Mouse (Mus musculus) right cerebral cortex, postnatal 36 days (tissue): Measurements from ENCODE around the gene Snrnp70.
A peak's percentile ranks its signal among the peaks of the same experiment; 100 is the strongest.
"Not testable (repeated sequence)": the region's sequence is repeated elsewhere in the genome, so short reads cannot be mapped to it uniquely, and the experiment has no call there.

Source experiments
- DNase-seq, 2 experiments: peaks; one replicate each; pipeline ENCODE4 v3.0.0; 2022; ENCODE audit warnings: low spot score in 2 of 2, mixed read lengths in 1 of 2

The Snrnp70 gene

DNA sequence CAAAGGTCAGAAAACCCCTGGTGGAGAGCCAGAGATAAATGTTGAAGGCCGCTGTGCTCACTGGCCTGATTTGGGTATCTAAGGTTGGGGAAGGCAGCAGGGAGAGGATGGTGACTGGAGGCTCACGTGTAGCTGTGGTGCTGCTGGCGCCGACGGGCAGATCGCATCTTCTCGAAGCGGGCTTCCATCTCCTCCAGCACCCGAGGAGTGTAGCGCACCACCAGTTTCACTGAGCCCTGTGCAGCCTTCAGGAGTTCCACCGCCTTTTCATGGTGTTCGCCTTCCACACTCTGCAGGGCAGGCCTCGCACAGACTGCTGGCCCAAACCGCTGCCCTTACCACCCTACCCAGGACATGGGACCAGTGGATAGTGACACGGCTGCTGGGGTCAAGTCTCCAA, 27.4 kb downstream of the Snrnp70 start:
- peak in 1 of 2 experiments; percentile 32 for DNase-seq

DNA sequence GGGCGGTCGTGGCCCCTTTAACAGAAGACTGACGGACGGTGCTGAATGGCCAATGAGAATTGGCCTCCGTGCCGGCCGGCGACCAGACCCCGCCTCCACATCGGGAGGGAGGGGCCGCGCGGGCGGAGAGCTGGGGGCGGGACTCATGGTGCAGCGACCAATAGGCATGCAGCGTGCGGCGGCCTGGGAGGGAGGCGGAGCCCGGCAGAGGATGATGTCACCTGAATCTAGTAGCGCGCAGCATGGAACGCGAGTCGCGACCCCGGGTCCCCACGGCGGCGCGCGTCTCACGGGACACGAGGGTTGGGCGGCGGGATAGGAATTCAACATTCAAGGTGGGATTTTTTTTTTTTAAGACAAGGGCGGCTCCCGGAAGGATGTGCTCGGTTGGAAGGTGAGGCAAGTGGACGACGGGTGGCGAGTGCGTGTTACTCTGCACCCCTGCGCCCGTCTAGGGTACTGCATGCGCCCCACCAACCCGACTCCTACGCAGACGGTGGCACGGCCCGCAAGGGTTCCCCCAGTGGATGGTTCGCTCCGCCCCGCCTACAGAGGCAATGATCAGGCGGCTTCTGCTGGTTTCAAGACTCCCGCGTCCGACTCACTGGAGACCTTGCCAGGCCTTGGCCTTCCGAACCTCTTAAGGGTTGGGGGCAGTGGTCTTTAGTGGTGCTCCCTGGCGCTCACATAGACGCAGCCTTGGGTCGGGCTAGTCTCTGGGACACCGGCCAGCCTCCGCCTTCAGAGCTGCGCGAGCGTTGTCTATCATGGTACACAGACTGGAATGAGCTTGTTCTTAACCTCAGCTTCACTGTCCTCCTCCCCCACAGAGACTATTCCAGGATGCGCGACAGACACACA, 28.3 kb downstream of the Snrnp70 start:
- peak; percentile 98 for DNase-seq

DNA sequence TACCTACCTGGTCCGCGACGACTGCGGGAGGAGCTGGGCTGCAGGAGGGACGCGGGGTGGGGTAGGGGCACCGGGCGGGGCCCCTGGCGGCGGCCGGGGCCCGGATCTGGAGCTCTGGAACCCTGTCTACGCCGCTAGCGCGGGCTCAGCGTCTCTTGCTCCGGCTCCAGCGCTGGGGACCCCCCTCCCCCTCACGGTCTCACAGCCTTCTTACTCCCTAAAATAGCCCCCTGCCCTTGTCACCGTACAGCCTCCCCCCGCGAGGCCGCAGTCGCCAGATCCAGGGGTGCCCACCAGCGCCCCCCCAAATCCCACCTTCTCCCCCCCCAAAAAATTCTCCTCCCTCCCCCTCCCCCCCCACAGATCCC, 28.9 kb downstream of the Snrnp70 start, which contains the start of gene Ppfia3:
Ppfia3 (minus strand) TSS at position 368 of the 368 bp plus-strand sequence.
- no peak for DNase-seq

DNA sequence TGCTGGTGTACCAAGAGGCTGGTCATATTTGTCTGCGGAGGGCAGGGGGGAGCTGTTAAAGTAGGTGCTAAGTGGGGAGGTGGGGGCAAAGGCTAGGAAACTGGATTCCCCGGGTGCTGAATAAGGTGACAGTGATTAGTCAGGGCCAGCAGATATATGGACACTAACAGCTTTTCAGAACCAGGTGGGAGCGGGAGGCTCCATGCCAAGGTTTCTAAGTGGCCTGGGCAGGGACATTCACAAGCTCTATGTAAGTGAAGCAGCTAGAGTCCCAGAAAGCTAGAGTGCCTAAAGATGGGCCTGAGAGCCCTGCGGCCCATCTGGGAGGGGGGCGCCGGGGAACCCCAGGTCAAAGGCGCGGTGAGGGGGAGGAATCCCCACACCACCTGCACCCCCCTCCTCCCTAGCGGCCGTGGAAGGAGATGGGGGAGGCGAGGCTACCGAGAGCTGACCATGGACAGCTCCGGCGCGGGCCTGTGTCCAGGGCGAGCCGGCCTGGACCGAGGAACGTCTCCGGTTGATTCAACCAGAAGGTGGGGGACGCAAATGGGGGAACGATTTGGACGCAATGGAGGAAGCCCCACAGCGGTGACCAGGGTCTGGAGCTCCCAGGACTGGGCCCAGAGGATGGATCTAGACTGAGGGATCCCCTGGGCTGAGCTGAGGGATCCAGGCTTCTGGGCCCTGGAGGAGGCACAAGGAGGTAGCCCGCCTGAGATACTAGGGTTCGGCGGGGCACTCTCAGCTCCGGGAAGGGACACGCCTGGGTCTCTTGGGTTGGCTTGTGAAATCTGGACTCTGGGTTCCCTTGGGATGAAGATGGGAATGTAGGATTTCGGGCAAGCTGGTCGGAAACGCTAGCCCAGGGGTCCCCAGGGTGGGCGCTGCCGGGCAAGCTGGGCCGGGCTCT, 29.5 kb downstream of the Snrnp70 start:
- no peak for DNase-seq

DNA sequence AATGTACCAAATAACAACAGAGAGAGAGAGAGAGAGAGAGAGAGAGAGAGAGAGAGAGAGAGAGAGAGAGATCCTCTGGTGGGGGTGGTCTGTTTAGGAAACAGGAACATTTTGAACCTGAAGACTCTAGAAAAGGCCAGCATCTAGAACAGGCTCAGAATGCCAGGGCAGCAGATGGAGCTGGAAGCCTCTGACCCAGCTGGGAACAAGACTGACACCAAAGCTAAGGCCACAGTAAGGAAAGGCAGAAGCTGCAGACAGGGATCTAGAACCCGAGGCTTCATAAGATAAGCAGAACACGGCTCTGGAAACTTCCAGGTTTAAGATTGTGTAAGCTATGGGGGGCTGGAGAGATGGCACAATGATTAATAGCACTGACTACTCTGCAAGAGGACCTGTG, 31.6 kb downstream of the Snrnp70 start:
- no peak for DNase-seq

DNA sequence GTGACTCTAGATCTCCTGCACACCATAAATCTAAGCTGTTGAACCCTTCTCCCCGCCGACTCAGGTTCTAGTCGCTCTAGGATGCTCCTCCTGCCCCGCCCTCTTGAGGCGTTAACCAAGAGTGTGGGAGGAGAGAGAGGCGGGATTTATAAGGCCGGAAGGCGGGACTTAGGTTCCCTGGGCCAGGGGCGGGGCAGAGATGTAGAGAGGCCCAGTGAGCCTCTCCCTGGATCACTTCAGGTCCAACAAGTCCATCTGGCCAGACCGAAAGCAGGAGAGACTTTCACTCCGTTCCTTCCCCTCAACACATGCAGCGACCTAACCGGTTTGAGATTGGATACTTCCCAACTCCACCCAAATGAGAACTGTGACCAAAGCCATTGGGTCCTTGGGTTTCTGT, 32.7 kb downstream of the Snrnp70 start:
- DNase-seq: peak in 1 of 2 experiments; percentile 25

DNA sequence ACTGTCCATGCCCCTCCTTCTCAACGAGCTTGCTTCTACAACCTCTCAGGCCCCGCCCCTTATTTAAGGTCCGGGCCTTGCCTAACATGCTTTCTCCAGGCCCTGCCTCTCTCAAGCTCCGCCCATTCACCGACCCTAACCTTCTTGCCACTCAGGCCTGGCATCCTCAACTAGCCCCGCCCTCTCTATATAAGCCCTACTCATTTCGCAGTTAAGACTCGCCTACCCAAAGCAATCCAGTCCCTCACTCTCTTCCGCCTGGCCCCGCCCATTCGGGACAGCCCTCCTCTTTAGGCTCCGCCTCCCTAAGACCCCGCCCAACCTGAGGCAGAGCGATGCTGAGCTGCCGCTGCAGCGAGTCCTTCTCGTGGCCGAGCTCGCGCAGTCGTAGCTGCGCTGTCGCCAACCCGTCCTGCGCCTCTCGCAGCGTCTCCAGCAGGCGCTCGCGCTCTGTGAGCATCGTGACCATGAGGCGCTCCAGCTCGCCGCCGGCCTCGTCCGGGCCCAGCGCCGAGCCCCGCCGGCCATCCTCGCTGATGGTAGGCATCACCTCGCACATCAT, 34.2 kb downstream of the Snrnp70 start:
- peak; percentile 71 to 75 for DNase-seq

DNA sequence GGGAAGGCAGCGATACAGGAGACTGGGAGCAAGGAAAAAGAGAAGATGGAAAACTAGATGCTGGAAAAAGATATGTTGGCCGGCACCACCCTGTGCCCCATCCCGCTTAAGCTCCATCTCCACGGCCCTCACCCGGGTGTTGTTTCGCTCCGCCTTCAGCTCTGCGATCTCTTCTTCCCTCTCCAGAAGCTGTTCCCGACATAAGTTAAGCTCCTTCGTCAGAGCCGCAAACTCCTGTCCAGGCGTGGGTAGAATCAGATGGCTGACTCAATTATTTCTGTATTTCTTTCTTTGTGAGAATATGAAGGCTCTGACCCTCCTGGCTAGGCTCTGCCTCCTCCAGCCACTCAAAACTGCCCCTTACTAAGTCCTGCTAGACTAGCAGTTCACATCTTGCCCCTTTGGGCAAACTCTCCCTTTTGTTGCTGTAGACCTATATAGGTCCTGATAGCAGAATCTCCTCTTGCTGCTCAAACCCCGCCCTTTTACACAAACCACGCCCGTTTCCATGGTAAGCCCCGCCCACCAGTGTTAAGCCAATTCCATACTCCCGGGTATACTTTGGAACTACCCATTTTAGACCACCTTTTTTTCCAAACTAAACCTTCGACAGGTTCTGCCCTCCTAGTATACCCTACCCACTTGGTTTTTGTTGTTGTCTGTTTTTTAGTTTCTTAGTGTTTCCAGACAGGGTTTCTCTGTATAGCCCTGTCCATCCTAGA, 35.0 kb downstream of the Snrnp70 start:
- peak in 1 of 2 experiments; percentile 20 for DNase-seq

DNA sequence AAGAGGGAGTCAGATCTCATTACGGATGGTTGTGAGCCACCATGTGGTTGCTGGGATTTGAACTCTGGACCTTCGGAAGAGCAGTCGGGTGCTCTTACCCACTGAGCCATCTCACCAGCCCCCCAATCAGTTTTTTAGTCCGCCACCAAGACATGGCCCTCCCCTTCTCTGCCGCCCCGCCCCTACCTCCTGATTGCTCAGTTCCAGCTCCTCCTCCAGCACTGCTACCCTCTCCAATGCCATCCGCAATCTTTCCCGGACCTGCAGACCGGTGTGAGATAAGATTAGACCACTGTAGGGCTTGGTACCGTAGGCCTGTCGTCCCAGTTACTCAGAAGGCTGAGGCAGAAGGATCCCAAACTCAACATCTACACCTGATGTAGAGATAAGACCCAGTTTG, 36.5 kb downstream of the Snrnp70 start:
- not testable (repeated sequence) for DNase-seq

DNA sequence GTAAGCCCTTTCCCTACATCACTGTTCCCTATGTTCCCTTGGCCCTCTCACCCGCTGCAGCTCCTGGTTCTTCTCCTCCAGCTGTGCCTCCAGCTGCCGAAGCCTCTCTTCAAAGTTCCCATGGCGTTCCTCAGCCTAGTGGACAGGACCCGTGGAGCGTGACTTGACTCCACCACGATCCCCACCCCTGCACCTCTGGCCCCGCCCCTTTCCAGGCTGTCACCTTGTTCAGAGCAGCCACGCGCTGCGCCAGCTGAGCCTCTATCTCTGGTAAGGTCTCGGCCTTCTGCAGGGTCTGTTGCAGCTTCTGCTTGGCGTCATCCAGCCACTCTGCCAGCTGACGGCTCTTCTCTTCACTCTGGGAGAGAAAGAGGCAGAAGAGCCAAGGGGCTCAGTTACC, 39.5 kb downstream of the Snrnp70 start:
- no peak for DNase-seq

DNA sequence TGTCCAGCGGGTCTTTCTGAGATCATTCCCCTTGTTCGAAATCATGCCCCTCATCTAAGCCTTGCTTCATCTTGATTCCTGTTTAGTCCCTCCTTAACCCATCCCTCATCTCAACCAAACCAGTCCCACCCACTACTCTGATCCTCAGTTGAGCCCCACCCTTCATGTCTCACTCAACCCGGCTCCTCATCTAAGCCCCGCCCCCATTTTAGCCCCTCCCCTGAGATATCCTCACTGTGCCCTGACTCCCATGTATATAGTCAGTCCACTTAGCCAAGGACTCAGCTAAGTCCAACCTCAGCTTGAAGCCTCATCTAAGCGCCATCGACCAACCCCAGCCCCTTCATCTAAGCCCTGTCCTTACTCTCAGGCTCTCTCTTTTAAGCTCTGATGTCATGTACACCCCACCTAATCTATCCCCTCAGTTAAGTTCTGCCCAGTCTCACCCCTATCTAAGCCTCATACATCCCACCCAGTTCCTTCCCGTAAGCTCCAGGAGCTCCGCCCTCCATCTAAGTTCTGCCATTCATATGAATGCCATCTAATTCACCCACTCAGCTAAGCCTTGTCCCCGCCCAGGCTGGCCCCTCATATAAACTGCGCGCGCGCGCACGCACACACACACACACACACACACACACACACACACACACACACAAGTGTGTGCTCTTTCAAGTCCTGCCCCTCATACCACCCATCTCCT, 40.1 kb downstream of the Snrnp70 start:
- no peak for DNase-seq

DNA sequence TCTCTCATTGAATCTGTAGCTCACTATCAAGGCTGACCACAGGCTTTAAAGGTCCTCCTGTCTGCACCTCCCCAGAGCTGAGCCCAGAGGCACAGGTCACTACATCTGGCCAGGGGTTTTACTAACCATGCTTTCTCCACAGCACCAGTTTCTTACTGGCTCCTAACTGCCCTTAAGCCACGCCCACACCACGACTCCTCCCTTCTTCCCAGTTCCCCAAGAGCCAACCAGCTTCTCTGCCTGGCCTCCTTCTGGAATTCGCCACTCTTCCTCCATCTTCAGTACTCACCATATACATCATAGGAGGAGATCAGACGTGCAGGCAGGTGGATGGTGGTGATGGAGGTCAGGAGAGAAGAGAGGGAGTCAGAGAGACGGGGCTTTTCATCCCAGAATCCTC, 42.5 kb downstream of the Snrnp70 start:
- no peak for DNase-seq

DNA sequence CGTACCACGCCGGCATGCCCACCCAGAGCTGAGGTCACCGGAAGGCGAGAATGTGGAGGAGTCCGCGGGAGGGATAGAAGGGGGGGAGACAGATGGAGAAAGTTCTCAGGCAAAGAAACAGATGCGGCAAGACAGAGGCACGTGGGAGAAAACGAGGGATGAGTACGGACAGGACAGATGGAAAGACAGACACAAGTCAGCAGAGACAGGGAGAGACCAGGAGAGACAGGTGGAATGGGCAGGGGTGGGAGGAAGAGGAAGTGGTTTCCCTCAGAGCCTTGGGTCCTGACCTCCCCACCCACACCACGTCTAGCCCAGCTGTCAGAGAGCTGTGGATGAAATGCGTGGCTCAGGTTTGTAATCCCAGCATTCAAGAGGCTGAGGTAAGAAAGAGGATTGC, 48.6 kb downstream of the Snrnp70 start:
- no peak for DNase-seq

DNA sequence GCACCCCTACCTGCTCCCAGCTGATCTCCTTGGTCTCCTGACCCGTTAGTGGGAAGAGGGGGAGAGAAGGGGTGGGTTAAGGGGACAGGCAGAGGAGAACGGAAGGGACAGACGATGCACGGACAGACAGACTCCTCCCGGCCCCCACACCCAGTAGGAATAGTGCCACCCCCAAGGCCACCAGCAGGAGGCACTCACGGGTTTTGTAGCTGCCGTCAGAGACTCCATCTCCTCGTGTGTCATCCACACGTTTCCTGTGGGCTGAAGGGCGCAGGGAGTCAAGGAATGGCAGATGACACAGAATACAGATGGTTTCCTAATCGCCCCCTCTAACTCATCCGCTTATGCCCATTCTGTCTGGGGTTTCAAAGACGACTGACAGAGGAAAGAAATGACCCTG, 52.0 kb downstream of the Snrnp70 start:
- DNase-seq: no peak

DNA sequence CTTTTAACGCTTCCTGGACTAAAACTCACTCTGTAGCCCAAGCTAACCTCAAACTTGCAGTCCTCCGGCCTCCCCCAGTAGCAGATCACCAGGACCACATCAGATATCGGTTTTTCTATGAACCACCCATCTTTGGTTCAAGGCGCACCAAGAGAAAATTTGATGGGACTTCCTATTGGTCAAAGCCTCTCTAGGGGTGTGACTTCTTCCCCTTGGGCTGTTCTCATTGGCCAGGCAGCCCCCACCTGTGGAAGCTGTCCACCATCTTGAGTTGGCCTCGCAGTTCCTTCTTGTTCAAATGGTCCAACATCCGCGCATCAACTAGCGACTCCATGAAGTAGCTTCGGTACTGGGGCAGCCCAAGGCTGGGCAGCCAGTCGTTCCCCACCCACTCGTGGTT, 53.5 kb downstream of the Snrnp70 start:
- DNase-seq: no peak

DNA sequence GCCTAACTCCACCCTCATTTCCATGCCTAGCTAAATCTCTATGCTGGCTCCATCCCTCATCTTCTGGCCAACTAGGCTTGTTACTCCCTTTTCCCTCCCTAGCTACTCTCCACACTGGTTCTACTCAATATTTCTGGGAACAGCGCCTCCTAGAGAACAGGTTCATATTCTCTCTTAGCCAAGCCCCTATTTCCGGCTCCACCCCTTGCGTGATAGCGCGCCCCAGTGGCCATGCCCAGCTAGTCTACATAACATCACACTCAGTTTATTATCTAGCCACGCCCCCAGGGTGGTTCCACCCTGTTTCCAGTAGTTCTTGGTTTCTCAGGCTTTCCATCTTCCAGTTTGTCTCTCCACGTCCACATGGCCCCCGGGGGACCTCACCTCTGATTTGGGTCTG, 54.2 kb downstream of the Snrnp70 start:
- peak; percentile 65 to 79 for DNase-seq

DNA sequence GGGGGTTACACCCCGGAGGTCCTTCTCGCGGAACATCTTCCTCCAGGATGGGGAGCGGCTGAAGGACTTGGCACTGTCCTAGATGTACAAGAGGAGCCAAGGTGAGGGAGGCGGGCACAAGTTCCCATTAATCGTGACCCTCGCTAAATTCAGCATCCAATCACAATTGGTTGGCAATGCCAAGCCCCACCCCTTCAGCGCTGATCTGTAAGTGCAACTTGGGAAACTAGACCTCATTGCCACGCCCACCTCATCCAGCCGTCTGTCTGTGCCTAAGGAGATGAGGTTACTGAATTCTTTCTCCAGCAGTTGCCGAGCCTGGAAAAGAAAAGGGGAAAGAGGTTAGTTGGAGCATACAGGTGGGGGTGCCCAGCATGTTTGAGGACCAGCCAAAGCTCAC, 54.9 kb downstream of the Snrnp70 start:
- no peak for DNase-seq

DNA sequence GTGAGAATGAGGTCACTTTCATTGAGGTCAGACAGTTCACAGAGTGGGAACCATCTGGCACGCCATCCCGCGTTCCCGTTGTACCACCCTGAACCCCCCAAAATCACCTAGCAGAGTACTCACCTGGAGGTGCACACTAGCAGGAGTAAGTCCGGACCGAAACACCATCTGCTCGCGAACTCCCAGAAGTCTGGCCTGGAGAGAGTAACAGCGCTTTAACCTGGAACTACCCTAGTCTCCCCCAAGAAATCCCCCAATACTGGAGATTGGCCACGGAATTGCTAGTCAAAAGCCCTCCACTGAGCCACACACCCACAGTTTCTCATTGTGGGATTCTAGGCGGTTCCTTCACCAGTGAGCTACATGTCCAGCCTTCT, 55.5 kb downstream of the Snrnp70 start:
- DNase-seq: no peak

DNA sequence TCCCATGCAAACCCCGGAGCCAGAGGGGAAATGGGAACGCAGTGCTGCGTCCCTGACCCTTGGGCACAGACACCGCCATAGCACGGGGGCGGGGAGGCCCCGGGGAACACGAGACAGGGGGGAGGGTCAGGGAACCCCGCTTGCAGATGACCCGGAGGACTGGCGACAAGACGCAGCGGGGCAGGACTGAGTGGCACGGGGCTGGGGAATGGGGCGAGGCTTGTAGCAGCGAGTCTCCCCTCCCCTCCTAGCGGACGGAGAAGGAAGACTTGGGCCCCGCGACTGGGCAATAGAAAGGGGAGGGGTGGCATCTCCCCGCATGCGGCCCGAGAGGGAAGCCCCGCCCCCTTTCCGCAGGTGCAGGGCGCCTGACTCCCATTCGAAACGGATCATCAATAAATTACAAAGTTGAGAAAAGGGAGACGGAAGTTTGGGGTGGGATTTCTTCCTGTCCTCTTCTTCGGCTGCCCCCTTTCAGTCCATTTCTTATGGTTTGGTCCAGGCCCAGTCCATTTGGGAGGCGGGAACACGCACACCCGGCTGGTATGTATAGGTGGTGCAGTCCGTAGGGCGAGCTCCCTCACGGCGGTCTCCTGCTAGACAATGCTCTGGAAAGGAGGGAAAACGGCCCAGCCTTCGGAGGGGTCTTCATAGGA, 56.0 kb downstream of the Snrnp70 start:
- DNase-seq: no peak

DNA sequence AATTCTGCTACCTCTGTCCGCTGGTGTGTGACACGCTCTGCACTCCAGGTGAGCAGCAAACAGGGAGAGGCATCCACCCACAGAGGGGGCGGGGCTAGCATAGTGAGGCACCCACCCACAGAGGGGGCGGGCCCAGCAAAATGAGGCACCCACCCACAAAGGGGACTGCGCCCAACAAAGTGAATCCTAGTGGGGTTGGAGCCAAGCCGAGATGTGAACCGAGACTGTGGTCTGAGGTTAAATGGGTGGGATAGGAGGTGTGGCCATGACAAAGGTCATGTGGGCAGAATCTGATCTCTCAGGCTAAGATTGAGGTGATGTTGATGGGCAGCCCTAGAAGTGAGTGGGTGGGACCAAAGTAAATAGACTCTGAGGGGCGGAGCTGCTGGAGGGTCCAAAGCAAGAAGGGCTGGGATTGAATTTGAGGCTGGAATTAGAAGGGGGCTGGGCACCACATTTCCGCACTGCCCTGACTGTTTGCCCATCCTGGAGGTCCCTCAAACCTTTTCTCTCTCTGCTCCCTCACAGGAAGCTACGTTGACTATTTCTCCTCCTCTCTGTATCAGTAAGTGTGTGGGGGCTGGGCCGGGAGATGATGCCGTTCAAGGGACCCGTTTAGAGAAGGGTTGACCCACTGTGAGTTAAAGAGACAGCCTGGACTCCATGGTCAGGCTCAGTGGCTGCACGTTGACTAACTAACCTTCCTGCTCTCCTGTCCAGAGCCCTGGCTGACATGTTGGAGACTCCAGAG, 57.2 kb downstream of the Snrnp70 start:
- no peak for DNase-seq
